Mouse (Mus musculus): Measurements from ENCODE around the gene Hfe2. TPM values are rescaled to one million over a fixed set of nuclear protein-coding genes. Genes with fewer than 3 reads are reported as not detected.

Hfe2 gene
- total and polyA plus RNA-seq, 2 experiments from 2014 or later, result 0.78 to 2.1 TPM

DNA sequence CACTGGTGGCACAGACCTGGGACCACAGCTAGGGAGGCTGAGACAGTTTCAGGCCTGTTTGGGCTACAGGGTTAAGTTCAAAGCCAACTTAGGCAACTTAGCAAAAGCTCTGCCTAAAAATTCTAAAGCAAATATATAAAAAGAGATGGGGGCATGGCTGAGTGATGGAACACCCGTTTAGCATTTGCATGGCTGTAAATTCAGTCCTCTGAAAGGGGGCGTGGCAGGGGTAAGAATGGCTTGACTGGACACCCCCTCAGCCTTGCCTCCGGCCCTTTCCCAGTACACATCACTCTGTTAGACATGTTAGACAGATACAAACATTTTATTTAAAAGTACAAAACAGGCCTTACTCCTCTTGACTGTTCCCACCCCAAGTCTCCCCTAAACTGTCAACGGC lies 52.6 kb downstream of the Hfe2 start:
- Histone ChIP-seq H3K4me2 (ENCODE audit: low read depth, low read length) (no peak overlapping the region), H3K4me3 (ENCODE audit: low read length) (no peak overlapping the region), H3K4me1 (ENCODE audit: insufficient read depth, low read length) (0 out of 2 replicates have a peak, but pooled peaks cover 4% of the 10 kb centered on the region), H3K27me3 (ENCODE audit: insufficient read depth, low read length) (no peaks in the 10 kb centered on the region), H3K9ac (replicated peaks; ENCODE audit: low read length) (no peak overlapping the region), H3K27ac (peak overlapping the region; percentile 78), H3K36me3 (ENCODE audit: insufficient read depth, low read length) (no peaks in the 10 kb centered on the region), H3K9me3 (ENCODE audit: low read length) (no peaks in the 10 kb centered on the region)
- ATAC-seq, result no peak
- TF ChIP-seq CTCF (IDR thresholded peaks at IDR 0.05; ENCODE audit: low read depth), result no peak
- WGBS, result 74% methylated on average over 4 of the region's 4 CpGs
- no peak for DNase-seq (ENCODE audit: low spot score)

Other genes with a start within 250 kb of the Hfe2 start
- gene Fcgr1, start 231.2 kb upstream of the Hfe2 start, total RNA-seq (2014; rRNA removed), result 2.6 and 8.4 TPM in 2 replicates
- gene Fcgr1, start 231.2 kb upstream of the Hfe2 start, polyA plus RNA-seq (2015; fragmentation: Nextera tagmentation; extraction: Ambion mirVana), result 2.1 and 2.4 TPM in 2 replicates
- gene BC107364, start 72.9 kb upstream of the Hfe2 start, total RNA-seq (2014; rRNA removed), result not detected in 2 replicates
- not detected in 2 replicates for gene BC107364, start 72.9 kb upstream of the Hfe2 start, polyA plus RNA-seq (2015; fragmentation: Nextera tagmentation; extraction: Ambion mirVana)
- gene Txnip, start 32.8 kb downstream of the Hfe2 start, total RNA-seq (2014; rRNA removed), result 192 and 222 TPM in 2 replicates
- gene Txnip, start 32.8 kb downstream of the Hfe2 start, polyA plus RNA-seq (2015; fragmentation: Nextera tagmentation; extraction: Ambion mirVana), result 133 and 148 TPM in 2 replicates
- gene Gm16253, start 51.8 kb downstream of the Hfe2 start, total RNA-seq (2014; rRNA removed), result not detected in 2 replicates
- gene Gm16253, start 51.8 kb downstream of the Hfe2 start, polyA plus RNA-seq (2015; fragmentation: Nextera tagmentation; extraction: Ambion mirVana), result 0.48 and 0.96 TPM in 2 replicates
- gene Polr3gl, start 69.0 kb downstream of the Hfe2 start, total RNA-seq (2014; rRNA removed), result 10.7 and 11.2 TPM in 2 replicates
- gene Polr3gl, start 69.0 kb downstream of the Hfe2 start, polyA plus RNA-seq (2015; fragmentation: Nextera tagmentation; extraction: Ambion mirVana), result 31.9 and 32.9 TPM in 2 replicates
- 26.4 and 29.6 TPM in 2 replicates for gene Ankrd34a, start 71.5 kb downstream of the Hfe2 start, total RNA-seq (2014; rRNA removed)
- gene Ankrd34a, start 71.5 kb downstream of the Hfe2 start, polyA plus RNA-seq (2015; fragmentation: Nextera tagmentation; extraction: Ambion mirVana), result 14.2 and 15.3 TPM in 2 replicates
- gene Lix1l, start 76.0 kb downstream of the Hfe2 start, total RNA-seq (2014; rRNA removed), result 45.0 and 48.4 TPM in 2 replicates
- 3.9 and 5.2 TPM in 2 replicates for gene Lix1l, start 76.0 kb downstream of the Hfe2 start, polyA plus RNA-seq (2015; fragmentation: Nextera tagmentation; extraction: Ambion mirVana)
- gene Rbm8a, start 104.8 kb downstream of the Hfe2 start, total RNA-seq (2014; rRNA removed), result 14.9 and 17.0 TPM in 2 replicates
- 114 TPM in 2 replicates for gene Rbm8a, start 104.8 kb downstream of the Hfe2 start, polyA plus RNA-seq (2015; fragmentation: Nextera tagmentation; extraction: Ambion mirVana)
- gene Pex11b, start 110.2 kb downstream of the Hfe2 start, total RNA-seq (2014; rRNA removed), result 47.1 and 63.9 TPM in 2 replicates
- gene Pex11b, start 110.2 kb downstream of the Hfe2 start, polyA plus RNA-seq (2015; fragmentation: Nextera tagmentation; extraction: Ambion mirVana), result 66.9 and 67.3 TPM in 2 replicates
- 0.32 TPM in 1 of 2 replicates, not detected in the other for gene Gm42957, start 110.3 kb downstream of the Hfe2 start, total RNA-seq (2014; rRNA removed)
- 0.15 TPM in 1 of 2 replicates, not detected in the other for gene Gm42957, start 110.3 kb downstream of the Hfe2 start, polyA plus RNA-seq (2015; fragmentation: Nextera tagmentation; extraction: Ambion mirVana)
- 2.3 and 2.6 TPM in 2 replicates for gene Itga10, start 120.4 kb downstream of the Hfe2 start, total RNA-seq (2014; rRNA removed)
- 0.79 and 1.4 TPM in 2 replicates for gene Itga10, start 120.4 kb downstream of the Hfe2 start, polyA plus RNA-seq (2015; fragmentation: Nextera tagmentation; extraction: Ambion mirVana)
- gene Ankrd35, start 145.0 kb downstream of the Hfe2 start, total RNA-seq (2014; rRNA removed), result 2.1 and 6.4 TPM in 2 replicates
- 2.8 and 3.0 TPM in 2 replicates for gene Ankrd35, start 145.0 kb downstream of the Hfe2 start, polyA plus RNA-seq (2015; fragmentation: Nextera tagmentation; extraction: Ambion mirVana)
- gene Pias3, start 171.2 kb downstream of the Hfe2 start, total RNA-seq (2014; rRNA removed), result 37.5 and 46.1 TPM in 2 replicates
- 41.3 and 44.3 TPM in 2 replicates for gene Pias3, start 171.2 kb downstream of the Hfe2 start, polyA plus RNA-seq (2015; fragmentation: Nextera tagmentation; extraction: Ambion mirVana)
- 13.0 and 13.4 TPM in 2 replicates for gene Nudt17, start 183.4 kb downstream of the Hfe2 start, total RNA-seq (2014; rRNA removed)
- 17.6 and 17.8 TPM in 2 replicates for gene Nudt17, start 183.4 kb downstream of the Hfe2 start, polyA plus RNA-seq (2015; fragmentation: Nextera tagmentation; extraction: Ambion mirVana)
- gene Polr3c, start 202.5 kb downstream of the Hfe2 start, total RNA-seq (2014; rRNA removed), result 10.9 and 11.7 TPM in 2 replicates
- 26.3 and 29.1 TPM in 2 replicates for gene Polr3c, start 202.5 kb downstream of the Hfe2 start, polyA plus RNA-seq (2015; fragmentation: Nextera tagmentation; extraction: Ambion mirVana)
- 47.9 and 53.8 TPM in 2 replicates for gene Rnf115, start 202.5 kb downstream of the Hfe2 start, total RNA-seq (2014; rRNA removed)
- gene Rnf115, start 202.5 kb downstream of the Hfe2 start, polyA plus RNA-seq (2015; fragmentation: Nextera tagmentation; extraction: Ambion mirVana), result 76.6 and 81.2 TPM in 2 replicates

All from hindbrain, postnatal 0 days (tissue).